Mouse (Mus musculus) MEL (cell line): Measurements from ENCODE around the gene Gltp.

Source experiments
- CTCF ChIP-seq, 3 experiments: IDR thresholded peaks in 2 of 3; conservative IDR thresholded peaks in 1 of 3; 2 replicates each; pipeline ENCODE4 v1.5.1; 2011 to 2012; ENCODE audit warnings: low read length in 3 of 3, low read depth in 2 of 3, mild to moderate bottlenecking in 2 of 3, improper control_type of control experiment in 1 of 3, inconsistent platforms in 1 of 3, mixed read lengths in 1 of 3, moderate library complexity in 1 of 3; ENCODE audit not compliant: control insufficient read depth in 1 of 3, insufficient read depth in 1 of 3, poor library complexity in 1 of 3, severe bottlenecking in 1 of 3
- EP300 ChIP-seq, 2 experiments: IDR thresholded peaks; 2 replicates each; pipeline ENCODE4 v1.6.1; 2011; ENCODE audit warnings: improper control_type of control experiment in 2 of 2, low read length in 2 of 2, low read depth in 1 of 2, mild to moderate bottlenecking in 1 of 2
- HCFC1 ChIP-seq: IDR thresholded peaks from 2 replicates; pipeline ENCODE4 v1.6.1; 2012; ENCODE audit warnings: low read depth, mild to moderate bottlenecking, inconsistent platforms, low read length, improper control_type of control experiment, moderate library complexity
- JUND ChIP-seq: IDR thresholded peaks from 2 replicates; pipeline ENCODE4 v1.6.1; 2011; ENCODE audit warnings: low read depth, mild to moderate bottlenecking, improper control_type of control experiment, low read length
- POLR2A ChIP-seq, 2 experiments: IDR thresholded peaks; 2 replicates each; pipeline ENCODE4 v1.6.1; 2011 to 2012; ENCODE audit warnings: low read length in 2 of 2, mild to moderate bottlenecking in 2 of 2, control low read depth in 1 of 2, improper control_type of control experiment in 1 of 2, low read depth in 1 of 2, moderate library complexity in 1 of 2; ENCODE audit not compliant: control insufficient read depth in 1 of 2, insufficient read depth in 1 of 2, poor library complexity in 1 of 2
- TBP ChIP-seq: IDR thresholded peaks from 2 replicates; pipeline ENCODE4 v1.8.0; 2011; ENCODE audit warnings: low read depth, low read length, improper control_type of control experiment

DNA sequence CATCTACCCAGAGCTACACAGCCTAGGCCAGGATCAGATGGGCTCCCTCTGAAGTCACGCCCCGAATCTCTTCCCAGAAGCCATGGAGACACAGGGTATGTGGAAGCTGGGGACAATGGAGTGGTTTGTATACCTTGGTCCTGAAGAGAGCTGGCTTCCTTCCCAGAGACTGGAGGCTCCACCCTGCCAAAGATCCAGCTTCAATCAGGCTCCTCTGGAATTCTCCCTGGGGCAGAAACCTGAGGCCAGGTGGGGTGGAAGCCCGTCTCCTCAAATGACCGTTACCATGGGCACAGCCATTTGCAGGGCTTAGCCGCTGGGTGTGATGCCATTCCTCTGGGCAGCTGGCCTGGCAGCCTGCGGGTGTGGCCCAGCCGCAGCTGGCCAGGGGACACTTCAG, 26.0 kb downstream of the Gltp start:
- no peak for TF ChIP-seq CTCF (IDR thresholded peaks at IDR 0.05 in 2 of 3, conservative IDR thresholded peaks at IDR 0.05 in 1 of 3; ENCODE audit: control insufficient read depth in 1 of 3, insufficient read depth in 1 of 3, low read depth in 2 of 3, low read length in 3 of 3, poor library complexity in 1 of 3, severe bottlenecking in 1 of 3)
- no peak for TF ChIP-seq EP300 (IDR thresholded peaks at IDR 0.05; ENCODE audit: low read depth in 1 of 2, low read length in 2 of 2)
- no peak for TF ChIP-seq JUND
- TF ChIP-seq HCFC1 = no peak
- no peak for TF ChIP-seq TBP
- no peak for TF ChIP-seq POLR2A (IDR thresholded peaks at IDR 0.05; ENCODE audit: control insufficient read depth in 1 of 2, insufficient read depth in 1 of 2, low read depth in 1 of 2, low read length in 2 of 2, poor library complexity in 1 of 2)
